8 mouse cellular contexts compared by ENCODE assay signal in the genomic region with DNA sequence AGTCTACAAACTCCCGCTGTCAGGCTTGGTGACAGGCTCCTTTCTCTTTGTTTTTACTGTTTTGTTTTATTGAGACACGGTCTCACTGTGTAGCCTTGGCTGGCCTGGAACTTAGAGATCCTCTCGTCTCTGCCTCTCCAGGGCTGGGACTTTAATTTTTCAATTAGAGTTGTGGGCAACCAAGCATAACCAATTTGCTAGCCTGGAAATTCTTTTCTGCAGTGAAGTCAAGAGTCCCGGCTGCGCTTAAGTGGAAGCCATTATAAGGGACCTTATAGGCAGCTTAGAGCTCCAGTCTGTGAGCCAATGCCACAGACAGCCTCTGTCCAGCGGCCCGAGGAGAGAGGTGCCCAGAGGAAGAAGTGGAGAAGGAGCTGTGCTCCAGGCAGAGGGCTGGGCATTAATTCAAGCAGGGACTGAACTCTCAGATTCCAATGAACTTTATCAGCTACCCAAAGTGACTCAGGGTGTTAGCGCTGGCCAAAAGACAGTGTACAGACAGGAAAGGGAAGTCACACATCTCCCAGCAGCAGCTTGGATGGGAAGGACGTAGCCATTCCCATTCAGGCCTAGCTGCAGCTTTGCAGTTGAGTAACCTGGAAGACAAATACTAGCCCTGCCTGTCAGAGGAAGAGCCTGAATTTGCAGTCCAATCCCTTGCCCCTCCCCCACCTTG. TPM values are rescaled to one million over a fixed set of nuclear protein-coding genes. Genes with fewer than 3 reads are reported as not detected.
DNase-seq lines count a peak whose midpoint lies in the region; ATAC-seq and TF ChIP-seq lines count a peak whose summit lies in the region.

No protein-coding gene starts in this region.

- 0 out of 2 replicates have a peak, but pooled peaks cover 3% of the 10 kb centered on the region for H3K27me3 ChIP-seq in heart, embryonic 12.5 days (replicated peaks)

- no peaks in the 10 kb centered on the region for H3K36me3 ChIP-seq in heart, embryonic 12.5 days

- 0 out of 2 replicates have a peak, but pooled peaks have one; percentile 36 for ATAC-seq in heart, embryonic 12.5 days (ENCODE audit: insufficient number of reproducible peaks, low FRiP score)

- no peak overlapping the region for H3K4me3 ChIP-seq in heart, embryonic 12.5 days
- no peak overlapping the region for H3K4me3 ChIP-seq in lung, adult 2 months (replicated peaks; ENCODE audit: extremely low read depth, low read depth, low read length)

- H3K4me1 ChIP-seq in heart, embryonic 12.5 days (replicated peaks), result peaks cover 29% of the 10 kb centered on the region
- H3K4me1 ChIP-seq in lung, adult 2 months (ENCODE audit: control insufficient read depth, insufficient read depth, low read length), result peaks cover 22% of the 10 kb centered on the region

- WGBS in heart, embryonic 12.5 days, result 46% methylated on average over 9 of the region's 9 CpGs
- WGBS in lung, adult 2 months, result 35% methylated on average over 9 of the region's 9 CpGs

- no peak overlapping the region for H3K9ac ChIP-seq in heart, embryonic 12.5 days

- H3K27ac ChIP-seq in heart, embryonic 12.5 days (ENCODE audit: poor library complexity, severe bottlenecking), result peak overlapping the region; percentile 15

- intact Hi-C loops in left cerebral cortex, postnatal 14 days (cut with DNase I), result no loop called here

- 0 out of 2 replicates have a peak, but pooled peaks have one; percentile 15 for TF ChIP-seq POLR2A in lung, adult 2 months (IDR thresholded peaks at IDR 0.05; ENCODE audit: borderline replicate concordance, extremely low read depth, low read depth, low read length)

- no peak overlapping the region for H3K4me2 ChIP-seq in heart, embryonic 12.5 days

- no peaks in the 10 kb centered on the region for H3K9me3 ChIP-seq in heart, embryonic 12.5 days (replicated peaks)

- peak; percentile 59 for DNase-seq in adrenal gland, adult 2 months
- no peak for DNase-seq in adrenal gland, postnatal 4 days (ENCODE audit: low spot score in 2 of 2)
- peak; percentile 63 for DNase-seq in NIH3T3 (ENCODE audit: low read depth)
- no peak for DNase-seq in lung, adult 2 months
- DNase-seq in cerebellum, postnatal 4 days (ENCODE audit: low spot score in 2 of 2), result no peak
- DNase-seq in left cerebral cortex, postnatal 14 days (ENCODE audit: low spot score in 2 of 2), result no peak
- DNase-seq in left cerebral cortex, adult 18-20 months (ENCODE audit: low spot score in 2 of 2), result no peak

- TF ChIP-seq CTCF in lung, adult 2 months (IDR thresholded peaks at IDR 0.05; ENCODE audit: insufficient read depth, low read length), result no peak

RNA-seq across cellular contexts. Expression of a gene that starts 16.3 kb away (rescaled TPM):
- total RNA-seq in adrenal gland, adult 2 months (2021), result 10 to 100 TPM in 1 of 2 experiments, 1 to 10 TPM in 1; 5.3 to 12.6 TPM
- polyA plus RNA-seq in adrenal gland, adult 2 months (2012; rRNA removed), result 32.3 and 34.3 TPM in 2 replicates
- total RNA-seq in adrenal gland, postnatal 4 days (2021), result 1 to 10 TPM; 6.5 to 7.1 TPM
- 2.3 and 2.6 TPM in 2 replicates for polyA plus RNA-seq in heart, embryonic 12.5 days (2016; fragmentation: Nextera tagmentation; extraction: Ambion mirVana)
- polyA plus RNA-seq in lung, adult 2 months (2012; rRNA removed), result 59.1 and 61.6 TPM in 2 replicates
- total RNA-seq in left cerebral cortex, postnatal 14 days (2021), result 1 to 10 TPM; 4.2 to 4.3 TPM
- total RNA-seq in left cerebral cortex, adult 18-20 months (2021), result 1 to 10 TPM; 2.6 to 3.0 TPM

RNA-seq across cellular contexts. Expression of a gene that starts 21.9 kb away (rescaled TPM):
- 1 to 10 TPM; 1.9 to 5.0 TPM for total RNA-seq in adrenal gland, adult 2 months (2021)
- 3.8 and 4.8 TPM in 2 replicates for polyA plus RNA-seq in adrenal gland, adult 2 months (2012; rRNA removed)
- total RNA-seq in adrenal gland, postnatal 4 days (2021), result 1 to 10 TPM; 2.7 to 2.8 TPM
- polyA plus RNA-seq in heart, embryonic 12.5 days (2016; fragmentation: Nextera tagmentation; extraction: Ambion mirVana), result 1.1 and 1.2 TPM in 2 replicates
- polyA plus RNA-seq in lung, adult 2 months (2012; rRNA removed), result 25.0 and 25.2 TPM in 2 replicates
- under 1 TPM; 0.55 to 0.92 TPM for total RNA-seq in left cerebral cortex, postnatal 14 days (2021)
- total RNA-seq in left cerebral cortex, adult 18-20 months (2021), result 1 to 10 TPM; 1.5 to 1.6 TPM

RNA-seq across cellular contexts. Expression of a gene that starts 58.9 kb away (rescaled TPM):
- 10 to 100 TPM; 76.4 to 81.7 TPM for total RNA-seq in adrenal gland, adult 2 months (2021)
- polyA plus RNA-seq in adrenal gland, adult 2 months (2012; rRNA removed), result 99.6 and 118 TPM in 2 replicates
- 10 to 100 TPM; 73.3 to 79.3 TPM for total RNA-seq in adrenal gland, postnatal 4 days (2021)
- polyA plus RNA-seq in heart, embryonic 12.5 days (2016; fragmentation: Nextera tagmentation; extraction: Ambion mirVana), result 8.7 and 10.6 TPM in 2 replicates
- 56.6 and 59.0 TPM in 2 replicates for polyA plus RNA-seq in lung, adult 2 months (2012; rRNA removed)
- 10 to 100 TPM; 81.3 to 91.6 TPM for total RNA-seq in left cerebral cortex, postnatal 14 days (2021)
- total RNA-seq in left cerebral cortex, adult 18-20 months (2021), result 100 to 1,000 TPM; 136 to 141 TPM

Comparison
In these comparisons a context has a peak if more than half of its experiments do, and no peak if none do; other contexts are left out.
1. DNase-seq: peak in adrenal gland, adult 2 months (single experiment) and NIH3T3 (single experiment); none in adrenal gland, postnatal 4 days (0 of 2), lung, adult 2 months (single experiment), cerebellum, postnatal 4 days (0 of 2), left cerebral cortex, postnatal 14 days (0 of 2) and left cerebral cortex, adult 18-20 months (0 of 2).